Mouse (Mus musculus) lung, embryonic 14.5 days (tissue): Measurements from ENCODE around the gene Cdh1. TPM values are rescaled to one million over a fixed set of nuclear protein-coding genes. Genes with fewer than 3 reads are reported as not detected.

ENCODE experiments used
- ATAC-seq: fragments of 200-750 bp; cut with Nextera tagmentation; 2 replicates; pipeline ENCODE4 v1.8.0; 2017; ENCODE audit warnings: mild to moderate bottlenecking, moderate TSS enrichment, moderate library complexity; ENCODE audit not compliant: insufficient read depth
- DNase-seq: peaks from one replicate; pipeline ENCODE4 v3.0.0-alpha.2; 2015
- H3K27ac ChIP-seq: fragments of 300-500 bp; sonication (generic); 2 replicates; pipeline ENCODE4 v1.5.1; 2014; ENCODE audit warnings: low read depth, mild to moderate bottlenecking, moderate library complexity
- H3K27me3 ChIP-seq: fragments of 300-500 bp; sonication (generic); 2 replicates; pipeline ENCODE4 v1.6.1; 2014; ENCODE audit warnings: low read length, control low read depth; ENCODE audit not compliant: insufficient read depth
- H3K36me3 ChIP-seq: fragments of 300-500 bp; sonication (generic); 2 replicates; pipeline ENCODE4 v1.6.1; 2014; ENCODE audit warnings: control low read depth; ENCODE audit not compliant: insufficient read depth
- H3K4me1 ChIP-seq: fragments of 300-500 bp; sonication (generic); 2 replicates; pipeline ENCODE4 v1.6.1; 2014; ENCODE audit warnings: antibody characterized with exemption, control low read depth; ENCODE audit not compliant: insufficient read depth
- H3K4me2 ChIP-seq: fragments of 300-500 bp; sonication (generic); 2 replicates; pipeline ENCODE4 v1.6.1; 2014; ENCODE audit warnings: mild to moderate bottlenecking
- H3K4me3 ChIP-seq: fragments of 300-500 bp; sonication (generic); 2 replicates; pipeline ENCODE4 v1.5.1; 2014; ENCODE audit warnings: low read depth, low read length
- H3K9ac ChIP-seq: fragments of 300-500 bp; sonication (generic); 2 replicates; pipeline ENCODE4 v1.6.1; 2014
- H3K9me3 ChIP-seq: fragments of 300-500 bp; sonication (generic); 2 replicates; pipeline ENCODE4 v1.6.1; 2016; ENCODE audit warnings: low read depth, low read length, control low read depth
- CTCF ChIP-seq: IDR thresholded peaks from 2 replicates; pipeline ENCODE4 v1.5.1; 2016; ENCODE audit warnings: antibody characterized with exemption, low read depth
- WGBS: fragments of 180-500 bp; shearing (Covaris S2); extraction: QIAGEN DNeasy Blood & Tissue Kit; methylation state at CpG from one replicate; pipeline ENCODE4 v1.1.7; 2014; 5-methylcytosine and 5-hydroxymethylcytosine counted together
- polyA plus RNA-seq: library from polyadenylated mRNA; unstranded; fragments of >200 nt; fragmentation: Nextera tagmentation; extraction: Ambion mirVana; gene quantifications from 2 replicates; pipeline ENCODE4 v1.2.1, GENCODE M21; 2014

Gene Cdh1
- polyA plus RNA-seq, 1 experiment from 2014 or later = 85.3 TPM

- no peak for ATAC-seq
- WGBS = 33% methylated on average over 5 of the region's 5 CpGs
- Histone ChIP-seq H3K9ac (no peak overlapping the region), H3K4me3 (no peak overlapping the region), H3K9me3 (no peaks in the 10 kb centered on the region), H3K27me3 (no peaks in the 10 kb centered on the region), H3K27ac (peak overlapping the region; percentile 16; the same call in 1 of the 2 replicates), H3K36me3 (no peaks in the 10 kb centered on the region), H3K4me1 (peaks cover 11% of the 10 kb centered on the region), H3K4me2 (no peak overlapping the region)
- no peak for TF ChIP-seq CTCF
- DNase-seq = no peak
Measured at GRCm38 (mm10) chr8:106623016-106623415, 19.9 kb downstream of the Cdh1 start.

GRCm38 (mm10) chr8:106623451-106623850 lies 20.3 kb downstream of the Cdh1 start:
- Histone ChIP-seq H3K4me2 (no peak overlapping the region), H3K4me3 (no peak overlapping the region), H3K9me3 (no peaks in the 10 kb centered on the region), H3K9ac (no peak overlapping the region), H3K4me1 (peaks cover 11% of the 10 kb centered on the region), H3K27ac (no peak overlapping the region), H3K27me3 (no peaks in the 10 kb centered on the region), H3K36me3 (no peaks in the 10 kb centered on the region)
- ATAC-seq = no peak
- DNase-seq = no peak
- 84% methylated on average over 3 of the region's 3 CpGs for WGBS
- TF ChIP-seq CTCF = no peak

GRCm38 (mm10) chr8:106623954-106624353 lies 20.8 kb downstream of the Cdh1 start:
- ATAC-seq = no peak
- no peaks in the 10 kb centered on the region for H3K9me3 ChIP-seq
- no peaks in the 10 kb centered on the region for H3K36me3 ChIP-seq
- H3K4me1 ChIP-seq = peaks cover 10% of the 10 kb centered on the region
- H3K9ac ChIP-seq = no peak overlapping the region
- H3K27me3 ChIP-seq = no peaks in the 10 kb centered on the region
- no peak overlapping the region for H3K27ac ChIP-seq
- H3K4me3 ChIP-seq = no peak overlapping the region
- H3K4me2 ChIP-seq = no peak overlapping the region
- no peak for DNase-seq
- no peak for TF ChIP-seq CTCF

GRCm38 (mm10) chr8:106624743-106625142 lies 21.6 kb downstream of the Cdh1 start:
- no peak overlapping the region for H3K9ac ChIP-seq
- H3K4me2 ChIP-seq = no peak overlapping the region
- no peak for ATAC-seq
- no peak overlapping the region for H3K27ac ChIP-seq
- no peak for DNase-seq
- H3K27me3 ChIP-seq = no peaks in the 10 kb centered on the region
- no peak for TF ChIP-seq CTCF
- no peaks in the 10 kb centered on the region for H3K9me3 ChIP-seq
- H3K4me3 ChIP-seq = no peak overlapping the region
- peaks cover 7% of the 10 kb centered on the region; the same call in 1 of the 2 replicates for H3K4me1 ChIP-seq
- no peaks in the 10 kb centered on the region for H3K36me3 ChIP-seq
- WGBS = 79% methylated on average over 3 of the region's 3 CpGs

GRCm38 (mm10) chr8:106626096-106626865 lies 23.1 kb downstream of the Cdh1 start:
- Histone ChIP-seq H3K9me3 (no peaks in the 10 kb centered on the region), H3K4me1 (no peaks in the 10 kb centered on the region; the same call in 1 of the 2 replicates), H3K27me3 (no peaks in the 10 kb centered on the region), H3K4me3 (no peak overlapping the region), H3K27ac (peak overlapping the region; percentile 3; the same call in 1 of the 2 replicates), H3K9ac (no peak overlapping the region), H3K4me2 (no peak overlapping the region), H3K36me3 (no peaks in the 10 kb centered on the region)
- DNase-seq (no peak), ATAC-seq (no peak)
- 56% methylated on average over 9 of the region's 9 CpGs for WGBS
- no peak for TF ChIP-seq CTCF

GRCm38 (mm10) chr8:106628291-106628964 lies 25.3 kb downstream of the Cdh1 start:
- ATAC-seq = no peak
- H3K4me2 ChIP-seq = no peak overlapping the region
- TF ChIP-seq CTCF = no peak
- H3K4me3 ChIP-seq = no peak overlapping the region
- no peaks in the 10 kb centered on the region; the same call in 1 of the 2 replicates for H3K4me1 ChIP-seq
- no peaks in the 10 kb centered on the region for H3K36me3 ChIP-seq
- WGBS = 69% methylated on average over 11 of the region's 11 CpGs
- no peaks in the 10 kb centered on the region for H3K27me3 ChIP-seq
- DNase-seq = no peak
- H3K9me3 ChIP-seq = no peaks in the 10 kb centered on the region
- no peak overlapping the region for H3K9ac ChIP-seq
- peak overlapping the region; percentile 38; the same call in 1 of the 2 replicates for H3K27ac ChIP-seq

- no peak overlapping the region for H3K27ac ChIP-seq
- no peaks in the 10 kb centered on the region for H3K27me3 ChIP-seq
- 62% methylated on average over 5 of the region's 5 CpGs for WGBS
- ATAC-seq (no peak), DNase-seq (no peak)
- no peaks in the 10 kb centered on the region for H3K36me3 ChIP-seq
- H3K4me3 ChIP-seq = no peak overlapping the region
- H3K4me2 ChIP-seq = no peak overlapping the region
- no peak overlapping the region for H3K9ac ChIP-seq
- H3K4me1 ChIP-seq = no peaks in the 10 kb centered on the region; the same call in 1 of the 2 replicates
- no peak for TF ChIP-seq CTCF
- no peaks in the 10 kb centered on the region for H3K9me3 ChIP-seq
Measured at GRCm38 (mm10) chr8:106629456-106629855, 26.3 kb downstream of the Cdh1 start.
